Mouse (Mus musculus) cerebral cortex, adult 2 months (tissue): ENCODE results near the gene Rgs2.

Experiments
- WGBS: fragments of 180-500 bp; shearing (Covaris S2); methylation state at CpG from one replicate; pipeline ENCODE4 v1.1.7; 2018; 5-methylcytosine and 5-hydroxymethylcytosine counted together

Rgs2 gene

DNA sequence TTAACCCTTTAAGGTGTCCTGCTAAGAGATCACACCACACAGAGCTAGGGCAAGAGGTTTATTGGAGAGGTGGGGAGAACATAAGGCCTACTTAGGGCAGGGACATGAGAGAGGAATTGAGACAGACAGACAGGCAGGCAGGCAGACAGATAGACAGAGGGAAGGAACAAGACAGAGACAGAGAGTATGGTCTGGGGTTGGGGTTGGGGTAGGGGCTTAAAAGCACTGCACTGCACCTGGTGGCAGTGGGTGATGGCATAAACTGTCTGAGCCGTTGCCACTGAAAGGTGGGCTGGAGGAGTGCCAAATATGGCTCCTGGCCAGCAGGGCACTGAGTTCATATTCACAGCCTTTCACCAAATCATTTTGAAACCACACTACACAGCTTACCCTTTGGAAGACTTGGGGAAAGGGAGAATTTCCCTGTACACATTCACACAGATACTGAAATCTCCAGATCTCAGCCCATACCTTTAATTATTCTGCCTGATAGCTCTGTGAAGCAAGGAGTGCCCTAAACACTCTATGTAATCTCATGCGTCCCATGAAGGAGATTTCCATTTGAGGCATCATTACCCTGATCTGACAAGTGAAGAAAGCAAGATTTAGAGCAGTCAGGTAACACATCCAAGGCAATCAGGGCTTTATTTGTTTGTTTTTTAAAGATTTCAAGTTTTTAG is 21.7 kb downstream of the Rgs2 start:
- 51% methylated on average over 2 of the region's 2 CpGs for WGBS

GRCm38 (mm10) chr1:143974637-143975036 is 29.3 kb downstream of the Rgs2 start:
- 87% methylated on average over 2 of the region's 2 CpGs for WGBS

GRCm38 (mm10) chr1:143962301-143962700 is 41.7 kb downstream of the Rgs2 start:
- WGBS = 55% methylated on average over 3 of the region's 3 CpGs

DNA sequence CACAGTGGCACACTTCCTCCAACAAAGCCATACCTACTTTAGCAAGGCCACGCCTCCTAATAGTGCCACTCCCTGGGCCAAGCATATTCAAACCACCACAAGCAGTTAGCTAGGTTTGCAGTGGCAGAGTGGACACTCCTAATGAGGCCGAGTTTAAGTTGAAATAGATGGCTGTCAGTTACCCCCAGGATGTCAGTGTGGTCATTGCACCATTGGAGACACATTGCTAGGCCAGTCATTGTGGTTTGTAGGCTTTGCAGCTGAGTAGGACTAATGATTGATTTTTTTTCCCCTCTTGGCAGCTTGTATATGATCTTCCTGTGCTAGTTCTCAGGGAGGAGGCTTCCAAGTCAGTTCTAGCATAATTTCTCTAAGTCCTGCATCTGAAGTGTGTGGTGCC is 43.6 kb downstream of the Rgs2 start:
- 94% methylated on average over 2 of the region's 2 CpGs for WGBS

- WGBS = 82% methylated on average over 1 of the region's 1 CpGs
These were observed 47.9 kb downstream of the Rgs2 start for GRCm38 (mm10) chr1:143956090-143956489.

GRCm38 (mm10) chr1:143952841-143953240 is 51.1 kb downstream of the Rgs2 start:
- WGBS = 89% methylated on average over 2 of the region's 2 CpGs
